Mouse (Mus musculus) kidney, adult 2 months (tissue): Measurements from ENCODE around the gene Igfbp2. TPM values are rescaled to one million over a fixed set of nuclear protein-coding genes. Genes with fewer than 3 reads are reported as not detected.

Experiments used
- DNase-seq: peaks from one replicate; pipeline ENCODE4 v3.0.0; 2021
- H3K27ac ChIP-seq: fragments of 200-500 bp; 2 replicates; pipeline ENCODE4 v1.5.1; 2012; ENCODE audit warnings: low read depth, low read length, control low read depth, inconsistent platforms; ENCODE audit not compliant: insufficient read depth
- H3K27me3 ChIP-seq: fragments of 200-500 bp; replicated peaks from 2 replicates; pipeline ENCODE4 v1.6.1; 2012; ENCODE audit warnings: mild to moderate bottlenecking, moderate library complexity, low read length, inconsistent platforms; ENCODE audit not compliant: control insufficient read depth, insufficient read depth
- H3K36me3 ChIP-seq: fragments of 200-500 bp; 2 replicates; pipeline ENCODE4 v1.6.1; 2012; ENCODE audit warnings: mild to moderate bottlenecking, moderate library complexity, low read length, inconsistent platforms; ENCODE audit not compliant: control insufficient read depth, insufficient read depth
- H3K4me1 ChIP-seq: fragments of 200-500 bp; 2 replicates; pipeline ENCODE4 v1.6.1; 2011; ENCODE audit warnings: low read length; ENCODE audit not compliant: control insufficient read depth, insufficient read depth
- H3K4me3 ChIP-seq: fragments of 200-500 bp; 2 replicates; pipeline ENCODE4 v1.5.1; 2011; ENCODE audit warnings: mild to moderate bottlenecking, low read depth, low read length, control low read depth; ENCODE audit not compliant: insufficient read depth
- CTCF ChIP-seq: fragments of 200-500 bp; conservative IDR thresholded peaks from 2 replicates; pipeline ENCODE4 v1.5.1; 2011; ENCODE audit warnings: low read depth, mild to moderate bottlenecking, control low read depth, low read length, moderate library complexity, mixed read lengths; ENCODE audit not compliant: insufficient read depth, insufficient read length
- POLR2A ChIP-seq: fragments of 200-500 bp; IDR thresholded peaks from one replicate; pipeline ENCODE4 v1.6.1; 2011; ENCODE audit warnings: low read depth, low read length, control low read depth
- WGBS: fragments of 180-500 bp; shearing (Covaris S2); methylation state at CpG from one replicate; pipeline ENCODE4 v1.1.7; 2018; 5-methylcytosine and 5-hydroxymethylcytosine counted together
- polyA plus RNA-seq: library from polyadenylated mRNA; depleted of rRNA; stranded (reverse); fragments of >200 nt; gene quantifications from 2 replicates; pipeline ENCODE4 v1.2.3, GENCODE M21; 2012

Igfbp2 gene
- polyA plus RNA-seq, 1 experiment = 12.6 TPM

DNA sequence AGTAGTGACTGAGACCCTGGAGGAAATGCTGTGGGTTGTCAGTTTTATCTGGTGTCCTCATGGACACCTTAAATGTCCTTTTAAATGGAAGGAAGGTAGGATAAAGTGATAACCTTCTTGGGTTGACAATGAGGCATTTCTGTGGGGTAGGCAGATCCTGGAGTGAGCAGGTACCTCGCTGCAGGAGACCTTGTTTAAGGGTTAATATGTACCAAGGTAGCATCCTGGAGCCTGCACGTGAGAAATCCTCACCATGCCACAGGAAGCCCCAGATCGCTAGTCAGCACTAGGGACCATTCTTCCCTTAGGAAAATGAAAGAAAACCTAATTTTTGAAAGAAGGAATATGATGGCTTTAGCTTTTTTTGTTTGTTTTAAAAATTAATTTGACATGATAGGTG is 51.4 kb downstream of the Igfbp2 start:
- TF ChIP-seq POLR2A = no peak
- no peak for TF ChIP-seq CTCF
- Histone ChIP-seq H3K4me1 (peaks cover 11% of the 10 kb centered on the region; the same call in 1 of the 2 replicates), H3K4me3 (no peak overlapping the region), H3K27ac (no peak overlapping the region), H3K36me3 (no peaks in the 10 kb centered on the region), H3K27me3 (no peaks in the 10 kb centered on the region)
- 13% methylated on average over 3 of the region's 3 CpGs for WGBS
- DNase-seq = peak; percentile 72

GRCm38 (mm10) chr1:72876111-72876510 is 51.8 kb downstream of the Igfbp2 start:
- DNase-seq = no peak
- Histone ChIP-seq H3K27ac (no peak overlapping the region), H3K36me3 (no peaks in the 10 kb centered on the region), H3K27me3 (no peaks in the 10 kb centered on the region), H3K4me1 (peaks cover 11% of the 10 kb centered on the region; the same call in 1 of the 2 replicates), H3K4me3 (no peak overlapping the region)
- 48% methylated on average over 3 of the region's 3 CpGs for WGBS
- no peak for TF ChIP-seq CTCF
- no peak for TF ChIP-seq POLR2A

DNA sequence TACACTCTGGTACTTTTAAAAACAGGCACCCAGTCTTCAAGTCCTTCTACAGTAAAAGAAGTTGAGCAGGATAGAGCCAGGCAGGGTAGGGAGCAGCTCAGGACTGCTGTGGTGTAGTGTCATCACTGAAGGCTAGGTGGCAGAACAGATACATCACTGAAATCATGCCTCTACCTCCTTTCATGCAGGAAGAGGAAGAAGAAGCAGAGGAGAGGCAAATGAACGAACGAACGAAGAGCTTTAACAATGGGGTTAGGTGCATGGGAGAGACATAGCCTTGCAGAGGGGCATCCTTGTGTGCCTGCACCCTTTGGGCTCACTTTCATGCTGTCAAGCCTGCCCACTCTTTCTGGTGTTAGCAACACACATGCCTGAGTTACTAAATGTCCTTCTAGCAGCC is 53.6 kb downstream of the Igfbp2 start:
- WGBS = 0% methylated on average over 3 of the region's 3 CpGs
- Histone ChIP-seq H3K4me3 (no peak overlapping the region), H3K4me1 (peaks cover 11% of the 10 kb centered on the region; the same call in 1 of the 2 replicates), H3K27ac (no peak overlapping the region), H3K27me3 (no peaks in the 10 kb centered on the region), H3K36me3 (no peaks in the 10 kb centered on the region)
- peak; percentile 82 for DNase-seq
- no peak for TF ChIP-seq POLR2A
- TF ChIP-seq CTCF = peak; percentile 90

DNA sequence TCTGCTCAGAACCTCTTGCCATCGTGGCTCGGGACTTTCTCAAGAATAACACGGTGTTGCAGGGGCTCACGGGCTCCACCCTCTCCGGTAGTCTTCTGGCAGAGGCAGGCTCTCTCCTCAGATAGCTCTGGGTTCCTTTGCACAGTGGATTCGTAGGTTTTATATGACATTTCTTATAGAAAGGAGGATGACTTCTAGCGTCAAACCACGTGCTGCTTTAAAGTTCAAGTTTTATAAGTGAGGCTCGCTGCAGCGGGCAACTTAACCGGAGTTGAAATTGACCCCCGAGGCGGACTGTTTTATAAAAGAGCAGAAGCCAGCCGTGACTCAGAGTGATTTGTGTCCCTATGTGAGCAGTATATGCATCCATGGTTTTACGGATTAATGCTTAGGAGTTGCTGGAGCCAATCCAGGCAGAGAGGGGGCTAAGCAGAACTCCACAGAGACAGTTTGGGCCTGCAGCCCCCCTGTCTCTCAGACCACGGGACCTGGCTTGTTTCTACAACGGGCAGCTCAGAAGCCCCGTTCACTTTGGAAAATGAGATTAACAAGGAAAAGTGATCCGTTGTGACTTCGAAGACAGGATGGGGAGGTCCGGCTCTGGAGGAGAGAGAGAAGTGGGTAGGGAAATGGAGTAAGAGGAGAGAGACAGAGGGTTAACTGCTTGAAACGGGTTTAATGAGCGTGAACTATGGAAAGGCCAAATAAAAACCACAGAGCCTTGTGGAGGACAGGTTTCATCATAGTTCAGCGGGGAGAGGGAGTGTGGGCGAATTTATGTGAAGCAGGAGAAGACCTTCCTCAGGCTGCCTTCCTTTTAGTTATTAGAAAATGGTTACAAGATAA is 54.4 kb downstream of the Igfbp2 start:
- 33% methylated on average over 25 of the region's 25 CpGs for whole genome bisulfite sequencing
- TF ChIP-seq CTCF = no peak
- DNase-seq = no peak

GRCm38 (mm10) chr1:72879319-72879634 is 55.0 kb downstream of the Igfbp2 start:
- TF ChIP-seq POLR2A (no peak), CTCF (peak; percentile 28; the same call in 1 of the 2 replicates)
- no peaks in the 10 kb centered on the region for H3K36me3 ChIP-seq
- DNase-seq = no peak
- no peak overlapping the region for H3K27ac ChIP-seq
- H3K4me1 ChIP-seq = peaks cover 11% of the 10 kb centered on the region; the same call in 1 of the 2 replicates
- H3K4me3 ChIP-seq = no peak overlapping the region
- no peaks in the 10 kb centered on the region for H3K27me3 ChIP-seq
- WGBS = 61% methylated on average over 4 of the region's 4 CpGs

More for the DNA sequence above, 54.4 kb downstream of the Igfbp2 start:
- no peak overlapping the region for H3K4me3 ChIP-seq
- peaks cover 11% of the 10 kb centered on the region; the same call in 1 of the 2 replicates for H3K4me1 ChIP-seq
- no peaks in the 10 kb centered on the region for H3K27me3 ChIP-seq
- no peak overlapping the region for H3K27ac ChIP-seq
- no peaks in the 10 kb centered on the region for H3K36me3 ChIP-seq

DNA sequence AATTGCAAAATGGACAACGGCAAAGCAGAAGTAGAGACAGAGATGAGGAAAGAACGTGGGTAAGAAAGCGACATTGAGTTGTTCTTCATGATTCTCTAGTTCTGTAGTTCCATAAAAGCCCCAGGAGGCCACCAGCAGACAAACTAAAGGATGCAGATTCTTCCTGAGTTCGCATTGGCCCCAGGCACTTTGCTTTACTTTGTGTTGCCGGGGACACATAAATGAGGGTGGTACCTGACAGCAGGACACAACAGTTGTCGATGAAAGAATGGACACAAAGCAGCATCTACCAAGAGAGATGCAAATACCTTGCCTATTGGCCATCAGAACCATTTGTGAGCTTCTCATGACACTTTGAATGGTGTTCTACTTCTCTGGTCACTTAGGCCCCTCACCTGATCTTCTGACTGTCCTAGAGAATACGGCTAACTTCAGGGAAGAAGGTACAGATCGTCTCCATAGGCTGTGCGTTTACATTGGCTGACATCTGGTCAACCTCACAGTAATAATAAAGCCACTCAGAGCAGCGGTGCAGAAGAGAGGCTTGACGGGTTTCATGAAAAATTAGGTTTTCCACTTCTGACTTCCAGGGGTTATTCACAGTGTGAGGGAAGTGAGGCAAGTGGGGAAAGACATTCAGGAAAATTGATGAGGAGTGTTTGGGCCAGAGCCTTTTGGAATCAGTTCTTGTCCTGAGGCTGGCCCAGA is 61.0 kb downstream of the Igfbp2 start:
- WGBS = 80% methylated on average over 11 of the region's 11 CpGs
- no peak for DNase-seq

GRCm38 (mm10) chr1:72885819-72886169 is 61.5 kb downstream of the Igfbp2 start:
- Histone ChIP-seq H3K27me3 (no peaks in the 10 kb centered on the region), H3K36me3 (no peaks in the 10 kb centered on the region), H3K4me1 (no peaks in the 10 kb centered on the region), H3K27ac (no peak overlapping the region), H3K4me3 (no peak overlapping the region)
- no peak for DNase-seq
- TF ChIP-seq CTCF = no peak
- no peak for TF ChIP-seq POLR2A
- 79% methylated on average over 7 of the region's 7 CpGs for WGBS

More for the DNA sequence above, 61.0 kb downstream of the Igfbp2 start:
- TF ChIP-seq POLR2A = no peak
- no peak for TF ChIP-seq CTCF
- Histone ChIP-seq H3K36me3 (no peaks in the 10 kb centered on the region), H3K27ac (no peak overlapping the region), H3K27me3 (no peaks in the 10 kb centered on the region), H3K4me1 (no peaks in the 10 kb centered on the region), H3K4me3 (no peak overlapping the region)
